Mouse (Mus musculus) embryonic facial prominence, embryonic 13.5 days (tissue): ENCODE measurements at regions not wholly inside any gene's neighbourhood (a gene's known extent, or its start where the extent isn't known, plus 50 kb on each side); places are given as distances from the start of the nearest gene placed in this dataset.

Experiments
- ATAC-seq: fragments of 200-750 bp; cut with Nextera tagmentation; 2 replicates; pipeline ENCODE4 v1.8.0; 2017; ENCODE audit warnings: low read depth; ENCODE audit not compliant: insufficient number of reproducible peaks, insufficient read depth, low FRiP score, low TSS enrichment
- H3K27ac ChIP-seq: fragments of 300-500 bp; sonication (generic); 2 replicates; pipeline ENCODE4 v1.5.1; 2015; ENCODE audit warnings: moderate library complexity, mild to moderate bottlenecking, inconsistent platforms
- H3K27me3 ChIP-seq: fragments of 300-500 bp; sonication (generic); 2 replicates; pipeline ENCODE4 v1.6.1; 2015; ENCODE audit warnings: mild to moderate bottlenecking, inconsistent platforms
- H3K36me3 ChIP-seq: fragments of 300-500 bp; sonication (generic); 2 replicates; pipeline ENCODE4 v1.6.1; 2015; ENCODE audit warnings: mild to moderate bottlenecking, inconsistent platforms
- H3K4me1 ChIP-seq: fragments of 300-500 bp; sonication (generic); 2 replicates; pipeline ENCODE4 v1.6.1; 2015; ENCODE audit warnings: inconsistent platforms
- H3K4me2 ChIP-seq: fragments of 300-500 bp; sonication (generic); 2 replicates; pipeline ENCODE4 v1.6.1; 2015; ENCODE audit warnings: moderate library complexity, mild to moderate bottlenecking, inconsistent platforms
- H3K4me3 ChIP-seq: fragments of 300-500 bp; sonication (generic); 2 replicates; pipeline ENCODE4 v1.5.1; 2015; ENCODE audit warnings: mild to moderate bottlenecking, inconsistent platforms
- H3K9ac ChIP-seq: fragments of 300-500 bp; sonication (generic); 2 replicates; pipeline ENCODE4 v1.6.1; 2015; ENCODE audit warnings: mild to moderate bottlenecking, inconsistent platforms
- H3K9me3 ChIP-seq: fragments of 300-500 bp; sonication (generic); 2 replicates; pipeline ENCODE4 v1.6.1; 2016; ENCODE audit warnings: inconsistent platforms
- WGBS: fragments of 180-500 bp; shearing (Covaris S2); methylation state at CpG from one replicate; pipeline ENCODE4 v1.1.7; 2015; ENCODE audit warnings: mixed read lengths; 5-methylcytosine and 5-hydroxymethylcytosine counted together

- Histone ChIP-seq H3K27me3 (no peaks in the 10 kb centered on the region), H3K4me3 (no peak overlapping the region), H3K27ac (no peak overlapping the region), H3K36me3 (no peaks in the 10 kb centered on the region), H3K9me3 (no peaks in the 10 kb centered on the region), H3K4me2 (no peak overlapping the region), H3K4me1 (0 out of 2 replicates have a peak, but pooled peaks cover 3% of the 10 kb centered on the region), H3K9ac (no peak overlapping the region)
- no peak for ATAC-seq
- WGBS, result 81% methylated on average over 17 of the region's 17 CpGs
Measured at GRCm38 (mm10) chr15:97188545-97188944, 58.4 kb upstream of the Pced1b start.

- H3K36me3 ChIP-seq, result no peaks in the 10 kb centered on the region
- ATAC-seq, result no peak
- 0 out of 2 replicates have a peak, but pooled peaks cover 3% of the 10 kb centered on the region for H3K4me1 ChIP-seq
- H3K4me3 ChIP-seq, result no peak overlapping the region
- no peak overlapping the region for H3K4me2 ChIP-seq
- H3K27me3 ChIP-seq, result no peaks in the 10 kb centered on the region
- no peak overlapping the region for H3K27ac ChIP-seq
- no peak overlapping the region for H3K9ac ChIP-seq
- 31% methylated on average over 3 of the region's 3 CpGs for WGBS
- H3K9me3 ChIP-seq, result no peaks in the 10 kb centered on the region
Measured at GRCm38 (mm10) chr15:97187831-97188230, 59.1 kb upstream of the Pced1b start.

- 69% methylated on average over 8 of the region's 8 CpGs for WGBS
- ATAC-seq, result no peak
- H3K4me1 ChIP-seq, result 0 out of 2 replicates have a peak, but pooled peaks cover 3% of the 10 kb centered on the region
Measured at GRCm38 (mm10) chr15:97186034-97186433, 60.9 kb upstream of the Pced1b start.

GRCm38 (mm10) chr15:97182617-97183038 lies 64.3 kb upstream of the Pced1b start:
- no peak overlapping the region; the same call in 1 of the 2 replicates for H3K27ac ChIP-seq
- 29% methylated on average over 9 of the region's 9 CpGs for WGBS
- ATAC-seq, result no peak

More at GRCm38 (mm10) chr15:97186034-97186433, 60.9 kb upstream of the Pced1b start:
- no peak overlapping the region for H3K4me3 ChIP-seq
- no peak overlapping the region for H3K27ac ChIP-seq
- no peaks in the 10 kb centered on the region for H3K9me3 ChIP-seq
- H3K4me2 ChIP-seq, result no peak overlapping the region
- no peak overlapping the region for H3K9ac ChIP-seq
- H3K36me3 ChIP-seq, result no peaks in the 10 kb centered on the region
- H3K27me3 ChIP-seq, result no peaks in the 10 kb centered on the region

GRCm38 (mm10) chr15:97180970-97181669 lies 65.8 kb upstream of the Pced1b start:
- H3K4me2 ChIP-seq, result no peak overlapping the region
- H3K27ac ChIP-seq, result no peak overlapping the region
- H3K4me1 ChIP-seq, result peaks cover 12% of the 10 kb centered on the region; the same call in 1 of the 2 replicates
- WGBS, result 60% methylated on average over 9 of the region's 9 CpGs
- no peaks in the 10 kb centered on the region for H3K27me3 ChIP-seq
- no peak for ATAC-seq
- no peaks in the 10 kb centered on the region for H3K9me3 ChIP-seq
- H3K36me3 ChIP-seq, result no peaks in the 10 kb centered on the region
- H3K4me3 ChIP-seq, result no peak overlapping the region
- H3K9ac ChIP-seq, result no peak overlapping the region

More at GRCm38 (mm10) chr15:97182617-97183038, 64.3 kb upstream of the Pced1b start:
- H3K27me3 ChIP-seq, result no peaks in the 10 kb centered on the region
- H3K9me3 ChIP-seq, result no peaks in the 10 kb centered on the region
- H3K4me1 ChIP-seq, result peaks cover 12% of the 10 kb centered on the region; the same call in 1 of the 2 replicates
- H3K36me3 ChIP-seq, result no peaks in the 10 kb centered on the region
- no peak overlapping the region for H3K4me2 ChIP-seq
- H3K9ac ChIP-seq, result no peak overlapping the region
- H3K4me3 ChIP-seq, result no peak overlapping the region

GRCm38 (mm10) chr15:97178286-97178685 lies 68.6 kb upstream of the Pced1b start:
- H3K27ac ChIP-seq, result no peak overlapping the region
- no peak for ATAC-seq
- no peak overlapping the region for H3K4me2 ChIP-seq
- H3K4me3 ChIP-seq, result no peak overlapping the region
- no peak overlapping the region for H3K9ac ChIP-seq
- H3K36me3 ChIP-seq, result no peaks in the 10 kb centered on the region
- H3K9me3 ChIP-seq, result no peaks in the 10 kb centered on the region
- H3K27me3 ChIP-seq, result no peaks in the 10 kb centered on the region
- 41% methylated on average over 3 of the region's 3 CpGs for WGBS
- peaks cover 15% of the 10 kb centered on the region; the same call in 1 of the 2 replicates for H3K4me1 ChIP-seq

GRCm38 (mm10) chr15:97177806-97178205 lies 69.1 kb upstream of the Pced1b start:
- Histone ChIP-seq H3K9ac (no peak overlapping the region), H3K4me2 (no peak overlapping the region), H3K27ac (0 out of 2 replicates have a peak overlapping the region, but pooled peaks have one; percentile 5), H3K27me3 (no peaks in the 10 kb centered on the region), H3K4me3 (no peak overlapping the region), H3K36me3 (no peaks in the 10 kb centered on the region), H3K4me1 (peaks cover 17% of the 10 kb centered on the region; the same call in 1 of the 2 replicates), H3K9me3 (no peaks in the 10 kb centered on the region)
- ATAC-seq, result no peak
- WGBS, result 37% methylated on average over 4 of the region's 4 CpGs

- Histone ChIP-seq H3K36me3 (no peaks in the 10 kb centered on the region), H3K4me3 (no peak overlapping the region), H3K27me3 (no peaks in the 10 kb centered on the region), H3K9ac (no peak overlapping the region), H3K4me1 (peaks cover 17% of the 10 kb centered on the region; the same call in 1 of the 2 replicates), H3K27ac (no peak overlapping the region), H3K4me2 (no peak overlapping the region), H3K9me3 (no peaks in the 10 kb centered on the region)
- no peak for ATAC-seq
- WGBS, result 31% methylated on average over 5 of the region's 5 CpGs
Measured at GRCm38 (mm10) chr15:97174989-97175388, 71.9 kb upstream of the Pced1b start.

GRCm38 (mm10) chr15:97173233-97173632 lies 73.7 kb upstream of the Pced1b start:
- no peaks in the 10 kb centered on the region for H3K36me3 ChIP-seq
- no peaks in the 10 kb centered on the region for H3K27me3 ChIP-seq
- 80% methylated on average over 17 of the region's 17 CpGs for WGBS
- no peaks in the 10 kb centered on the region for H3K9me3 ChIP-seq
- no peak overlapping the region for H3K27ac ChIP-seq
- no peak overlapping the region for H3K9ac ChIP-seq
- no peak overlapping the region for H3K4me2 ChIP-seq
- peaks cover 11% of the 10 kb centered on the region; the same call in 1 of the 2 replicates for H3K4me1 ChIP-seq
- ATAC-seq, result no peak
- H3K4me3 ChIP-seq, result no peak overlapping the region

- H3K9ac ChIP-seq, result no peak overlapping the region
- 0 out of 2 replicates have a peak, but pooled peaks cover 7% of the 10 kb centered on the region for H3K4me1 ChIP-seq
- H3K4me3 ChIP-seq, result no peak overlapping the region
- no peak for ATAC-seq
- 78% methylated on average over 6 of the region's 6 CpGs for WGBS
- H3K4me2 ChIP-seq, result no peak overlapping the region
- no peaks in the 10 kb centered on the region for H3K36me3 ChIP-seq
- no peaks in the 10 kb centered on the region for H3K27me3 ChIP-seq
- no peak overlapping the region for H3K27ac ChIP-seq
- H3K9me3 ChIP-seq, result no peaks in the 10 kb centered on the region
Measured at GRCm38 (mm10) chr15:97170074-97170473, 76.8 kb upstream of the Pced1b start.

GRCm38 (mm10) chr15:97169381-97169780 lies 77.5 kb upstream of the Pced1b start:
- Histone ChIP-seq H3K27ac (no peak overlapping the region), H3K4me1 (0 out of 2 replicates have a peak, but pooled peaks cover 7% of the 10 kb centered on the region), H3K27me3 (no peaks in the 10 kb centered on the region), H3K9ac (no peak overlapping the region), H3K4me2 (no peak overlapping the region), H3K9me3 (no peaks in the 10 kb centered on the region), H3K4me3 (no peak overlapping the region), H3K36me3 (no peaks in the 10 kb centered on the region)
- no peak for ATAC-seq
- WGBS, result 81% methylated on average over 10 of the region's 10 CpGs

- ATAC-seq, result no peak
- Histone ChIP-seq H3K9ac (no peak overlapping the region), H3K4me2 (no peak overlapping the region), H3K27ac (no peak overlapping the region), H3K36me3 (no peaks in the 10 kb centered on the region), H3K27me3 (no peaks in the 10 kb centered on the region), H3K4me1 (no peaks in the 10 kb centered on the region), H3K4me3 (no peak overlapping the region), H3K9me3 (no peaks in the 10 kb centered on the region)
- 94% methylated on average over 7 of the region's 7 CpGs for WGBS
Measured at GRCm38 (mm10) chr15:97167116-97167515, 79.8 kb upstream of the Pced1b start.
